Mouse (Mus musculus) CH12.LX (cell line): ENCODE data around the gene Megf8. TPM values are rescaled to one million over a fixed set of nuclear protein-coding genes. Genes with fewer than 3 reads are reported as not detected.

Experiments
- DNase-seq: peaks from one replicate; pipeline ENCODE4 v3.0.0-alpha.2; 2013; ENCODE audit errors: extremely low read depth
- H3K27ac ChIP-seq: 2 replicates; pipeline ENCODE4 v1.5.1; 2012; ENCODE audit warnings: low read depth, mild to moderate bottlenecking, control low read depth, moderate library complexity; ENCODE audit not compliant: insufficient read depth
- H3K27me3 ChIP-seq: replicated peaks from 2 replicates; pipeline ENCODE3; 2012; ENCODE audit warnings: inconsistent platforms
- H3K36me3 ChIP-seq, 2 experiments: replicated peaks in 1 of 2; 2 replicates each; pipeline versions ENCODE3 to v1.6.1; 2012; ENCODE audit warnings: inconsistent platforms in 1 of 2, low read length in 1 of 2, mild to moderate bottlenecking in 1 of 2, mixed read lengths in 1 of 2, moderate library complexity in 1 of 2; ENCODE audit not compliant: control insufficient read depth in 1 of 2, insufficient read depth in 1 of 2
- H3K4me1 ChIP-seq, 2 experiments: 2 replicates each; pipeline ENCODE4 v1.6.1; 2012; ENCODE audit warnings: inconsistent platforms in 1 of 2, moderate library complexity in 1 of 2; ENCODE audit not compliant: insufficient read depth in 2 of 2, control insufficient read depth in 1 of 2
- H3K4me2 ChIP-seq: 2 replicates; pipeline ENCODE4 v1.6.1; 2012; ENCODE audit warnings: low read depth, mild to moderate bottlenecking, control low read depth; ENCODE audit not compliant: poor library complexity, insufficient read depth, severe bottlenecking
- H3K4me3 ChIP-seq, 3 experiments: fragments of 150-350 bp in 1 of 3; sonication (generic) in 1 of 3; replicated peaks in 1 of 3; 2 replicates each; pipeline versions ENCODE3 to v1.5.1; 2011 to 2012; ENCODE audit warnings: low read depth in 2 of 3, low read length in 2 of 3, mild to moderate bottlenecking in 2 of 3, moderate library complexity in 2 of 3, control low read depth in 1 of 3, improper control_type of control experiment in 1 of 3, inconsistent platforms in 1 of 3, mixed read lengths in 1 of 3; ENCODE audit not compliant: poor library complexity in 1 of 3
- H3K79me2 ChIP-seq: replicated peaks from 2 replicates; pipeline ENCODE4 v1.6.1; 2012; ENCODE audit warnings: mild to moderate bottlenecking, moderate library complexity; ENCODE audit not compliant: control insufficient read depth, poor library complexity, insufficient read depth, severe bottlenecking; ENCODE audit errors: extremely low read depth
- H3K9ac ChIP-seq: 2 replicates; pipeline ENCODE4 v1.6.1; 2012; ENCODE audit warnings: low read depth, mild to moderate bottlenecking, control low read depth, moderate library complexity; ENCODE audit not compliant: insufficient read depth
- H3K9me3 ChIP-seq: replicated peaks from 2 replicates; pipeline ENCODE3; 2012; ENCODE audit warnings: low read length, inconsistent platforms, mixed read lengths
- BHLHE40 ChIP-seq: IDR thresholded peaks from 2 replicates; pipeline ENCODE4 v1.6.1; 2011; ENCODE audit warnings: mild to moderate bottlenecking, low read depth, low read length, improper control_type of control experiment
- CHD1 ChIP-seq: IDR thresholded peaks from 2 replicates; pipeline ENCODE4 v1.6.1; 2012; ENCODE audit warnings: low read depth, low read length, improper control_type of control experiment, inconsistent platforms
- CHD2 ChIP-seq: IDR thresholded peaks from 2 replicates; pipeline ENCODE4 v1.6.1; 2011; ENCODE audit warnings: low read length, improper control_type of control experiment
- CTCF ChIP-seq, 2 experiments: IDR thresholded peaks in 1 of 2; conservative IDR thresholded peaks in 1 of 2; 2 replicates each; pipeline ENCODE4 v1.5.1; 2011 to 2012; ENCODE audit warnings: low read depth in 2 of 2, low read length in 2 of 2, improper control_type of control experiment in 1 of 2, inconsistent platforms in 1 of 2, mild to moderate bottlenecking in 1 of 2, moderate library complexity in 1 of 2
- E2F4 ChIP-seq: IDR thresholded peaks from 2 replicates; pipeline ENCODE4 v1.6.1; 2011; ENCODE audit warnings: low read depth, low read length, improper control_type of control experiment; ENCODE audit not compliant: insufficient replicate concordance
- ELF1 ChIP-seq: IDR thresholded peaks from 2 replicates; pipeline ENCODE4 v1.6.1; 2014; ENCODE audit warnings: low read depth, mild to moderate bottlenecking, inconsistent platforms, low read length, improper control_type of control experiment
- EP300 ChIP-seq: IDR thresholded peaks from 2 replicates; pipeline ENCODE4 v1.6.1; 2011; ENCODE audit warnings: low read length, improper control_type of control experiment
- GABPA ChIP-seq: IDR thresholded peaks from 2 replicates; pipeline ENCODE4 v1.6.1; 2012; ENCODE audit warnings: low read depth, low read length, improper control_type of control experiment, inconsistent platforms; ENCODE audit not compliant: insufficient replicate concordance
- IRF4 ChIP-seq: IDR thresholded peaks from 2 replicates; pipeline ENCODE4 v1.6.1; 2014; ENCODE audit warnings: low read depth, mild to moderate bottlenecking, inconsistent platforms, low read length, improper control_type of control experiment
- JUND ChIP-seq: conservative IDR thresholded peaks from 2 replicates; pipeline ENCODE4 v1.6.1; 2011; ENCODE audit warnings: low read depth, low read length, improper control_type of control experiment
- MAFK ChIP-seq: IDR thresholded peaks from 2 replicates; pipeline ENCODE4 v1.6.1; 2011; ENCODE audit warnings: low read length, improper control_type of control experiment; ENCODE audit not compliant: insufficient replicate concordance
- MAX ChIP-seq: IDR thresholded peaks from 2 replicates; pipeline ENCODE4 v1.6.1; 2011; ENCODE audit warnings: low read length, improper control_type of control experiment
- MAZ ChIP-seq: IDR thresholded peaks from 2 replicates; pipeline ENCODE4 v1.6.1; 2012; ENCODE audit warnings: low read depth, mild to moderate bottlenecking, inconsistent platforms, low read length, improper control_type of control experiment, moderate library complexity
- MEF2A ChIP-seq: IDR thresholded peaks from 2 replicates; pipeline ENCODE4 v1.6.1; 2014; ENCODE audit warnings: low read depth, mild to moderate bottlenecking, inconsistent platforms, low read length, improper control_type of control experiment, borderline replicate concordance
- MXI1 ChIP-seq: IDR thresholded peaks from 2 replicates; pipeline ENCODE4 v1.6.1; 2011; ENCODE audit warnings: mild to moderate bottlenecking, low read depth, low read length, improper control_type of control experiment
- MYC ChIP-seq: IDR thresholded peaks from 2 replicates; pipeline ENCODE4 v1.6.1; 2011; ENCODE audit warnings: low read depth, mild to moderate bottlenecking, improper control_type of control experiment, low read length
- NRF1 ChIP-seq: IDR thresholded peaks from 2 replicates; pipeline ENCODE4 v1.6.1; 2014; ENCODE audit warnings: low read depth, mild to moderate bottlenecking, inconsistent platforms, low read length, improper control_type of control experiment, moderate library complexity
- PAX5 ChIP-seq: IDR thresholded peaks from 2 replicates; pipeline ENCODE4 v1.6.1; 2012; ENCODE audit warnings: low read length, inconsistent platforms, mixed read lengths
- POLR2A ChIP-seq: IDR thresholded peaks from 2 replicates; pipeline ENCODE4 v1.6.1; 2011; ENCODE audit warnings: low read depth, mild to moderate bottlenecking, improper control_type of control experiment, low read length
- POLR2AphosphoS2 ChIP-seq: IDR thresholded peaks from 2 replicates; pipeline ENCODE4 v1.6.1; 2011; ENCODE audit warnings: low read depth, low read length, improper control_type of control experiment
- RAD21 ChIP-seq: IDR thresholded peaks from 2 replicates; pipeline ENCODE4 v1.6.1; 2011; ENCODE audit warnings: low read depth, mild to moderate bottlenecking, low read length, improper control_type of control experiment, moderate library complexity
- SIN3A ChIP-seq: IDR thresholded peaks from 2 replicates; pipeline ENCODE4 v1.6.1; 2012; ENCODE audit warnings: low read length, improper control_type of control experiment, inconsistent platforms
- SMC3 ChIP-seq: IDR thresholded peaks from 2 replicates; pipeline ENCODE4 v1.6.1; 2011; ENCODE audit warnings: low read depth, low read length, improper control_type of control experiment
- USF1 ChIP-seq: IDR thresholded peaks from 2 replicates; pipeline ENCODE4 v1.6.1; 2014; ENCODE audit warnings: low read depth, mild to moderate bottlenecking, inconsistent platforms, low read length, improper control_type of control experiment
- USF2 ChIP-seq: conservative IDR thresholded peaks from 2 replicates; pipeline ENCODE4 v1.6.1; 2011; ENCODE audit warnings: low read depth, low read length, improper control_type of control experiment
- ZC3H11A ChIP-seq: IDR thresholded peaks from 2 replicates; pipeline ENCODE4 v1.6.1; 2012; ENCODE audit warnings: low read depth, mild to moderate bottlenecking, inconsistent platforms, low read length, improper control_type of control experiment
- dilution Hi-C: fragments of 300-500 bp; cut with MboI; formaldehyde crosslinking; loops from 2 replicates; pipeline ENCODE4 v1.14.3; 2020; ENCODE audit warnings: low sequenced_read_pairs; ENCODE audit not compliant: extremely low pct_unique_long_range_greater_than_20kb, extremely low pct_ligation_motif_present
- in situ Hi-C: fragments of 300-500 bp; cut with MboI; formaldehyde crosslinking; loops from 3 replicates; pipeline ENCODE4 v1.14.3; 2019; ENCODE audit warnings: low sequenced_read_pairs, low pct_ligation_motif_present, low pct_unique_long_range_greater_than_20kb, mixed read lengths
- polyA plus RNA-seq: library from polyadenylated mRNA; unstranded; fragments of >175 nt; gene quantifications from 2 replicates; pipeline ENCODE4 v1.2.1, GENCODE M21; 2012; ENCODE audit warnings: low read depth; ENCODE audit not compliant: insufficient read length
- total RNA-seq, 2 experiments: library from RNA; depleted of rRNA; stranded (reverse); fragments of 300-350 nt in 1 of 2; fragments of >200 nt in 1 of 2; gene quantifications; 2 replicates each; pipeline ENCODE4 v1.2.3; 2012 to 2014

Megf8 gene
- total and polyA plus RNA-seq, 3 experiments: 0.62 to 1.7 (median 1.2) TPM

GRCm38 (mm10) chr7:25334472-25334871 is 17.5 kb downstream of the Megf8 start:
- Histone ChIP-seq H3K9me3 (no peaks in the 10 kb centered on the region), H3K4me2 (no peak overlapping the region), H3K36me3 (no peaks in the 10 kb centered on the region), H3K27me3 (peaks cover 26% of the 10 kb centered on the region), H3K79me2 (no peaks in the 10 kb centered on the region), H3K27ac (no peak overlapping the region), H3K9ac (no peak overlapping the region), H3K4me1 (0 out of 4 replicates have a peak, but pooled peaks cover 0 to 2% of the 10 kb centered on the region in 2 experiments), H3K4me3 (no peak overlapping the region)
- dilution Hi-C loops: no loop called here
- TF ChIP-seq MAFK (no peak), EP300 (no peak), RAD21 (no peak), USF2 (no peak), CHD1 (no peak), MAX (no peak), NRF1 (no peak), BHLHE40 (no peak), E2F4 (no peak), IRF4 (no peak), MEF2A (no peak), MXI1 (no peak), SMC3 (no peak), CHD2 (no peak)
- no peak for DNase-seq
- in situ Hi-C loops: no loop called here

- Histone ChIP-seq H3K4me3 (no peak overlapping the region), H3K9me3 (no peaks in the 10 kb centered on the region), H3K27ac (no peak overlapping the region), H3K4me1 (0 out of 4 replicates have a peak, but pooled peaks cover 0 to 3% of the 10 kb centered on the region in 2 experiments), H3K79me2 (no peaks in the 10 kb centered on the region), H3K9ac (no peak overlapping the region), H3K36me3 (no peaks in the 10 kb centered on the region), H3K4me2 (no peak overlapping the region), H3K27me3 (peaks cover 35% of the 10 kb centered on the region)
- dilution Hi-C loops (no loop called here), in situ Hi-C loops (no loop called here)
- DNase-seq: no peak
- TF ChIP-seq CTCF (conservative IDR thresholded peaks at IDR 0.05 in 1 of 2, IDR thresholded peaks at IDR 0.05 in 1 of 2; ENCODE audit: low read depth in 2 of 2, low read length in 2 of 2) (no peak), SIN3A (no peak), NRF1 (no peak), E2F4 (no peak), CHD2 (no peak), GABPA (no peak), EP300 (no peak), RAD21 (no peak), POLR2A (no peak), ZC3H11A (no peak), USF1 (no peak), IRF4 (no peak), MYC (no peak), ELF1 (no peak), POLR2AphosphoS2 (no peak), MAX (no peak), PAX5 (no peak), JUND (no peak), MAZ (no peak)
Measured at GRCm38 (mm10) chr7:25339329-25339728, 22.4 kb downstream of the Megf8 start.
